Mouse (Mus musculus) frontal cortex, adult (tissue): ENCODE results near the gene Hyal2.
A peak's percentile ranks its signal among the peaks of the same experiment; 100 is the strongest.

ENCODE experiments used
- ATAC-seq: cut with Nextera tagmentation; 2 replicates; pipeline ENCODE4 v1.9.2; 2017; ENCODE audit warnings: mild to moderate bottlenecking, moderate library complexity, mixed read lengths; ENCODE audit not compliant: low TSS enrichment

Gene Hyal2

DNA sequence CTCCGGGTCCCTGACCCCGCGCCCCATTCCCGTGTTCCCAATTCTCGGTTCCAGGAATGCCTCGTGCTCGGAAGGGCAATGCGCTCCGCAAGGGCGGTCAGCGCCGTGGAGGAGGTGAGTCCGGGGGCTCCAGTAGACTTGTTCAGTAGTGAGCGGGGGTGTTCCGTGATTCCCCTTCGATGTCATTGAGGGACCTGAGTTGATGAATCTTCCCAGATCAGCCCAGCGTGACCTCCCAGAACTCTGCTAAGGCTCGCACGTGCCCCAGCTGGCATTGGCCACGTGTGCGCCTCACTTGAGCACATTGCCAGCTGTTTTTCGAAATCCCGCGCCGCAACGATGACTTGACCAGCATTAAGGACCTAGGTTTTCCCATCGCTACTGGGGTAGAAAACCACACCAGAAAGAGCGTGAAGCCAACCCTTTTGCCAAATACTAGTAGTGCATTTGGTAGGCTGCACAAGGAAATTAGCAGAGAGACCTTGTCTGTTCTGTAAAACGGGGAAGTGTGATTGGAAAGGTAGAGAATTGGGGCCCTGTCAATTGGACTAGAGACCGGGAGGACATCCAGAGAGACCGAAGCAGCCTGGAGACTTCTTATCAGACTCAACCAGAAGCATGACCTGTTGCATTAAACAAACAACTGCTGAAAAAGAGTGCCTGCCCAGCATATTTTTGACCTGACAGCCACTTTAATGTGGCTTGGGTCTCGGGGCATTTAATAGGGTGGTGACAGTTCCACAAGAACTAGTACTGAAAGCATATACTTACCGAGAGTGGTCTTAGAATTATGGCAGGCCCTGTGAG is 20.3 kb downstream of the Hyal2 start:
- ATAC-seq: peak; percentile 13; the same call in 1 of the 2 replicates

DNA sequence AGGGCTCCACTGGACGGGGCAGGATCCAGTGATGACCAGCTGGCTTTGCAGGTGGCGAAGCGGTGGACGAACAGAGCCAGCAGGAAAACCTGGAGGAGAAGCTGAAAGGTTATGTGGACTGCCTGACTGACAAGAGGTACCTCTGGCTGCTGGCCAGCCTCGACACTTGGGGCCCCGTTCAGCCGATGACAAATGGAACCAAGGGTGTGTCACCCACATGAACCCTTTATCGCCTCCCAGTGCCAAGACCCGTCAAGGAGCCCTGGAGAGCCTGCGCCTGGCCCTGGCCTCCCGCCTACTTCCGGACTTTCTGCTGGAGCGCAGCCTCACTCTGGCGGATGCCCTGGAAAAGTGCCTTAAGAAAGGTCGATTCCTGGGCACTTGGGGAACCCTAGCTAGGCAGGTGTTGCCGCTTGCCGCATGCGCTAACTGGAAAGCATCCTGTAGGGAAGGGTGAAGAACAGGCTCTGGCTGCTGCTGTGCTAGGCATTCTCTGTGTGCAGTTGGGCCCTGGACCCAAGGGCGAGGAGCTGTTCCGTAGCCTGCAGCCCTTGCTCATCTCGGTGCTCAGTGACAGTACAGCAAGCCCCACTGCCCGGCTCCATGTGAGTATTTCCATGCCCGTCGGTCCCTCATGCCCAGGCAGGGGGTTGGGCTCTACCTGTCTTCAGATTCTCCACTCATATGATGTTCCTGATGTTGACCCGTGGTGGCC is 22.5 kb downstream of the Hyal2 start:
- ATAC-seq: no peak

DNA sequence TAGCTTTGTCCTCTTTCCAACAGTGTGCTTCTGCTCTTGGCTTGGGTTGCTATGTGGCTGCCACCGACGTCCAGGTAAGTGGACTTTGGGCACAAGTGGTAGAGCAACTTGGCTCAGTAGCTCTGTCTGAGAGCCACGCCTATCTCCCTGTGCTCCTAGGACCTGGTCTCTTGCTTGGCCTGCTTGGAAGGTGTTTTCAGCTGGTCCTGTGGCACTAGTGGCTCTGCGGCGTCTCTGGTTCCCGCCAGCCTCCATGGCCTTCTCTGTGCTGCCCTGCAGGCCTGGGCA is 23.0 kb downstream of the Hyal2 start:
- ATAC-seq: no peak

DNA sequence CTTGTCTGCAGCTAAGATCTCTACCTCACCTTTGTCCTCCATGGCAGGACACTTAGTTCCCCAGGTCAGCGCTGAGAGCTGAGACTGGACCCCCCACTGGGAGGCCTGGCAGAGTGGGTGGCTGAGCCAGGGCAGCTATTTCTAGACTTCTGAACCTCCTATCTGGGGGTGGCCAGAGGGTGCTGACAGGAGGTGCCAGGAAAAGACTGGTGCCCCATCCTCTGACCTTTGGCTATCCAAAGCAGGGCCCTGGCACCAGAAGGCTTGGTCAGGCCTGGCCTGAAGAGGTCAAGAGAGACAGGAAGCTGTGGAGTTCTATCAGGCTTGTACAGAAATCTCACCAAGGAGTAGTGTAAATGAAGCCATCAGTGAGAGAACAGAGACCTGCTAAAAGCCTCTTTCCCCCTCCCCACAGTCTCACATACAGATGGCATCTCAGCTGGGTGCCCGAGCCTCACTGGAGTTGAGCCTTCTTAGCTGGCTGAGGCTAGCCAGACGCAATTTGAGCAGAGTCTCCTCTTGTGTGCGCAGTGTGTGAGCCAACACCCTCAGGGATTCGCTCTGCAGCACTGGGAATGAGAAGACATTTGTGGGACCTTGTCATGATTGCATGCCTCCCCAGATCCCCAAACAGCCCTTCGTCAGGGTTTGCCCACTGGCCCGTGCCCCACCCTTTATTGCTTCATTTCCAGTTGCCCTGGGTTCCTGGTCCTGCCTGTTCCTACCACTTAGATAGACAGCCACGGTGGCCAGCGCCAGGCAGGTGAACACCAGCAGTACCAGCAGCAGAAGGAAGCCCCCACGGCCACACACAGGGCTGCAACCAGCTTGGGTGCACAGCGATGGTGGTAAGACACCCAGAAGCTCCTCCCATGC is 25.6 kb downstream of the Hyal2 start:
- no peak for ATAC-seq

DNA sequence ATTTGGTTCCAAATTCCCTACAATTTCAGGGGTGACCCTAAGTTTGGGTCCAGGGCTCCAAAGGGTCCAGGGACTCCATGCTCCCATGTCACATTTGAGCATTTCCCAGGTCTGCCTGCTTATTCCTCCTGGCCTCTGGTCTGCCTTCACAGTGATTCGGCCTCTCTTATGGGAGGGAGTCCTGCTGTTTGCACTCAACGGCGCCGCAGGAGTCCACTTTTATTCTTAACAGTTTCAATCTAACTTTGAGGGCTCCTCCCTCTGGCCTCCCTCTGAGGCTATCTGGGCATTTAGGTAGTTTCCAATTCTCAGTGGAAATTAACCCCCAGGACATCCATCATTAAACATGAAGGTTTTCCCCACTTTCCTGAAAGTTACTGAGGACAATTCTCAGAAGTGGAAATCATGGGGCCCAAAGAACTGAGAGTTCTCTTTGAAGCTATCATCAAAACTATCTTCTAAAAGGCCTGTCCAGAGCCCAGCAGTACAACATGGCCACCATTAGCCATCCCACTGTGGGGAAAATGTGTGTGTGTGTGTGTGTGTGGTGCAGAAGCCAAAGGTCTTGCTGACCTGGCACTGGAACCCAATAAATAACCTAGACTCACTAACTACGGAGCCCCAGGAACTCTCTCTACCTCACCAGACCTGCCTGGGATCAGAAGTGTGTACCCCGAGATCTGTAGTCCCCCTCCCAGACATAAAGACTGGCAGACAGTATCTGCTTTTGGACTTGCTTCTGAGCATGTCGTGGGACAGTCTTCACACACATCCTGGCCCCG is 26.7 kb downstream of the Hyal2 start:
- no peak for ATAC-seq

DNA sequence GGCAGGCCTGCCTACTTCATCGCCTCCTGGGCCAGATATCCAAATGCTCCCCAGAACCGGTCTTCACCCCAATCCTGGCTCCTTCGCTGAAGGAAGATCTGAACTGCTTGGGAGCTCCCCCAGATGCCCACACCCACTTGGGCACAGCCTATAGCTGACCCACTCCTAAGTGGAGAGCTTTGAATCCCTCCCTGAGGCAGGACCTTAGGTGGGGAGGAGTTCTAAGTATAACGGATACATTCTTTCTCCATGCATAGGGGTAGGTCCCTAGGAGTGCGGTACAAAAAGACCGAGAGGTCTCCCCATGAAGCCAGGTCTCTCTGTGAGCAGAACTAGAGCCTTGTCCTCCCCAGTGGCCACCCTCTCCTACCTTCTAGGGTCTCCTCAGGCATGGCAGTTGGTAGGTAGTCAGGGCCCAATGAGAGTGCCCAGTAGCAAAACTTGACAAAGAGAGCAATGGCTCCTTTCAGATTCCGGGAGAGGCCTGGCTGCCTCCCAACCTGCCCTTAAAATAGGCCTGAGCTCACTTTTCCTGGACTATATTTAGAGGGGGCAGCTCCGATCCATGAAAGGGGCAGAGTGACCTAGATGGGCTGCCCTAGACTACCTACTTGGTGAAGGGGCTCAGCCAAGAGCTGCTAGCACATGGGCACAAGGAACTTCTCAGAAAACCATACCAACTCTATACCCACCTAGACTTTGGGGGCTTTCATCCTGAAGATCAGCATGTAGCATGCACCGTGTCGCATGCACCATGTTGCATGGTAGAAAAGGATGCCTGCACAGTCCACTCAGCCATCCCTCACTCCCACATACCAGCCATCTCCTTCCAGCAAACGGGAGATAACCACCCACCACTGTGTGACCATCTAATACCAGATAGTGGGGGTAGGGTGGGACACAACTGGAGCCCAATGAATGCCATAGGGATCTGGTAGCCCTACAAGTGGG is 29.1 kb downstream of the Hyal2 start:
- ATAC-seq: no peak

DNA sequence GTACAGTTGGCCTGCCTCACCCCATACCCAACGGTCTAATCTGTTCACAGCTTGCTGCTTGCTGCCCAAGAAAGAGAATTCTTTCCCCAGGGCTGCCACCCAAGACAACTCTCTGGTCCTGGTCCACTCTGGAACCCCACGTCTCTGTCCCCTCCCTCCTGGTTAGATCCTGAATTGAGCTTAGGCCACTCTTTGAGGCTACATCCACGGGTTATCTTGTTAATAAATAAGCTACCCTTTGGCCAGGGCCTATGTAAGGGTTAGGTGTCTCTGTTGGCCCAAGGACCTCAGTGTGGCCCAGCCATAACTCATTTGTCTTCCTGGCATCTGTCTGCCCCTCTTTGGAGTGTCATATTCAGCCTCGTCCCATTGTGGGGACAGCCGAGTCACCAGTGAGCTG is 30.6 kb downstream of the Hyal2 start:
- ATAC-seq: no peak

DNA sequence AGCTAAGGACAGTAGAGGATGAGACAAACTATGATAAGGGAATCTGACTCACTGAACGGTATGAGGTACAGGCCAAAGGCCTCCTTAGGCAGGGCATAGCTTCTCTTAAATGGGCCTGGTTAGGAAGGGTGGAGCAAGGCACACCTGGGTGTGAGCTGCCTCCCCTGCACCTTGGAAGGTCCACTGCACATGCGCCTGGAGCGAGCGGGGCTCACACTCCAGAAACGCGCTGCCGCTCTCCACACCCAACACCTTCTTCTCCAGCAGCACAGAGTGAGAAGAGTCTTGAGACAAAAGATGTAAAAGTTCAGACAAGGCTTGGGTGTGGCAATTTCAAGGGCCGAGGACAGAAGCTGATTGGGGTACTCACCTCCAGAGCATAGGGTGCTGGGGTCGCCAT is 31.7 kb downstream of the Hyal2 start:
- ATAC-seq: no peak

DNA sequence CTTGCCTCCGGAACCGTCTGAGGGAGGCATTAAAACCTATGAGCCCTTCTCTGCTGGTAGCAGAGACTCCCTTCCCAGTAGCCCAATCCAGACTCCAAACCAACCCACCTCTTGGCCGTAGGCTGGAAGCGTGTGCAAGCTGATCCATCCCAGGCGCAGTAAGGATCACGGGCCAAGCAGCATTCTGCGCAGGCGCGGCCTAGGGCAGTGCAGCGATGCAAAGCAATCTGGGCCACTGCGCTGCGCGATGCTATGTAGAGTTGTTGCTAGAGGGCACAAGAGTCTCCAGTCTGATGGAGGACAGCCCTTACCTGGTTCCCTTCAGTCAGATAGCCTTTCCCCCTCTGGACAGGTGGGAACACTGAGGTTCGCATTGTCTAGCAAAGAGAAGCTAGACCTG is 32.1 kb downstream of the Hyal2 start:
- ATAC-seq: no peak

DNA sequence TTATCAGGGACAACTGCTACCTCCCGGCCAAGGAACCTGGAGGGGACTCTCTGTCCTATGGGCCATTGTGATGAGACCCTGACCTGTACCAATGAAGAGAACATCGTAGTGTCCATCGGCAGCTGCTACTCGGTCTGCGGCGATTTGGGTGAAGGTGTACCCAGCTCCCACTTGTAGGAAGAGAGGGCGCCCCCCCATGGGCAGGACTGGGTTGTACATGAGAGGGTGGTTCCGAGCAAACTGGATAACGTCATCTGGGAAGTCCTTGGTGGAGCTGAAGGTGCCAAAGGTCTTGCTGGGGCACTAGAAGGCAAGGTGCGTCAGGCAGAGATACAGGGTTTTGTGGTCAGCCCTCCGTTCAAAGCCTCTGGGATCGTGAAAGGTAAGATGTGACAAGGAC is 33.0 kb downstream of the Hyal2 start:
- no peak for ATAC-seq

DNA sequence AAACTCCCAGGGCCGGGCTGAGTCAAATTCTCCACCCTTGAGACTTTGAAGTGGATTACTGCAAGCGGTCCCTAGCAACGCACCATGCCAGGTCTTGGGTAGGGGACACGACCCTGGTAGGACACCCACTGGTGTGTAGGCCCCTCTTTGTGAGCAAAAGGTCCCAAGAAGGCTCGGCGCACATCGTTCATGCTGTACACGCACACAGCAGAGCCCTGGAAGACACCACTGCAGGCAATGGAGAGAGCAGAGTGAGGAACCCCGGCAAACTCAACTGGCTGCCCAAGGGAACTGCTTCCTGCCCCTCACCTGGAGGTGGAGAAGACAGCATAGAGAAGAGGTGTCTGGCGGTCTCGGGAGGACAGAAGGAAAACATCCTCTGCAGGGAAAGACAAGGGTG is 33.5 kb downstream of the Hyal2 start:
- no peak for ATAC-seq

DNA sequence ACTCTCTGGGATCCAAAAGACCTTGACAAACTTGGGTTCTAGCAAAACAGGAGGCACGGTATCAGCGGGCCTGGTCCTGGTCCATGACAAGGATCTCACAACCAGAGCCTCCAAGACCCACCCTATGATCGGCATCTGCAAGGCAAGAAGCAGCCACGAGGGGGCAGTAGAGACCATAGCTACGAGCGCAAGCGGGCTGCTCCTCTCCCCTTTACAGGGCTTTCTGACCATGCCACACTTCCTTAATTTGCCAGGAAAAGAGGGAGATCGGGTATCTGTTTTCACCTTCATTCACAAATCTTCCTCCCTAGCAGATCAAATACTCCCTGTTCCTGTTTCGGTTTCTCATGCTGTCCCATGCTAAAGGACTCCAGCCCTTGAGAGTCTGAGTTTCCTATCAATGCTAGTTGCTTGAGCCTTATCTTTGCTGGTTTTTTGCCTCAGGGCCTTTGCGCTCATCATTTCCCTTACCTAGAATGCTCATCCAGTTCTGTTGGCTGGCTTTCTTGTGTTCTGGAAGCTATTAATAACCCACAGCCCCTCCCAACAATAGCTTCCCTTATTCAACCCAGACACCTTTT is 34.4 kb downstream of the Hyal2 start:
- ATAC-seq: peak; percentile 78

DNA sequence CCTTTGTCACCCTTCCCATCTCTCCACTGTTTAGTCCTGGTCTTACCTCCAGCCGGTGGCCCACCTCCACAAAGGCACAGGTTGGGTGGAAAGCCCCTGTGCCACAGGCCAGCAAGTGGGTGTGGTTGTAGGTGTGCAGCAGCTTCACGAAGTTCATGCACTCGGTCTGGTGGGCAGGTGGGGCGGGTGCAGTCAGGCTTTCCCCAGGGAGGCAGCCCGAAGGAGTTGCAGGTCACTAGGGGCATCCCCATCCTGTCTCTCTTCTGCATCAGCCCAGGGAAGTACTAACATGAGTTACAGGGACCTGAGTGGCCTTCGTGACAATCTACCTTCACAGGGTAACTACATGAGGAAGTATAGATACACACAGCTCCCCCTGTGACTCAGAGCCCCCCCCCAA is 35.5 kb downstream of the Hyal2 start:
- ATAC-seq: no peak

DNA sequence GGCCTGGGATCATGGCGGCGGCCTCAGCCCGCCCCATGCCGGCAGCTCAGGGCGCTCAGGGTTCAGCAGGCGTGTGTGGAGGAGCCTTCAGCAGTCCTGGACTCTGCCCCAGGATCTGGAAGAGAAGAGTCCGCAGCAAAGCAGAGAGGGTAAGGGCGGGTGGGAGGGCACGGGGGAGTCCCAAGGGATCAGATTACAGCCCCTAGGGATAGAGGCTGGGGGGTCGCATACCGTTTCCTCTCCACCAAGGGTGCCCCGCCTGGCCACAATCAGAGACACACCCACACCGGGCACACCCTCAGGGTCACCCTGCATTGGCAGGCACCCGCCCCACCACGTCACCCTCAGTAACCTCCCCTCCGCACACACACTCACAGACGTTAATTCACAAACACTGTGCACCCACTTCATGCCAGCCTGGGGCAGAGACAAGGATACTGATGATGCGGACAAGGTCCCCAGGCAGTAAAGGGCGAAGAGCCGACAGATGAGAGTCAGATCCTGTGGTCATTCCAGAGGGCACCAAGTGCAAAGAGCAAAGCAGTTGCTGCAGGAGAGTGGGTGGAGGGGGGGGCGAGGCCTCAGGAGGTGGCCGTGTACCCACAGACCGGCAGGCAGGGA is 37.4 kb downstream of the Hyal2 start:
- no peak for ATAC-seq

DNA sequence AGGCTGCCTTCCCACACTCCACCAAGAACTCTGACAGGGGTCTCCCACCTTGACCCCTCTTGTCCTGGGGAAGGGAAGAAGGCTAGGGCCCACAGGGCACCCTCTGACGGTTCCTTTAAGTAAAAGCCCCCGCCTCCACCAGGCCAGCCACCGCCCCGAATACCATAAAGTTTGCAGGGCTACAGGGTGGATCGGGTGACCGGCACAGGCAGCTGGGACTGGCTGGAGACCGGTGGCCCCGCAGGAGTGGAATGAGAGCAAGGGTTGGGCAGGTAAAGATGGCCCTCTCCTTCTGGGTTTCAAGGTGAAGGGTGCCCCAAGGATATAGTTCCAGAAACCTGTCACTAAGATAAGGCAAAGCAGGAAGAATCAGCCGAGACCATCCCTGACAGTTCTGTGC is 38.8 kb downstream of the Hyal2 start:
- no peak for ATAC-seq

DNA sequence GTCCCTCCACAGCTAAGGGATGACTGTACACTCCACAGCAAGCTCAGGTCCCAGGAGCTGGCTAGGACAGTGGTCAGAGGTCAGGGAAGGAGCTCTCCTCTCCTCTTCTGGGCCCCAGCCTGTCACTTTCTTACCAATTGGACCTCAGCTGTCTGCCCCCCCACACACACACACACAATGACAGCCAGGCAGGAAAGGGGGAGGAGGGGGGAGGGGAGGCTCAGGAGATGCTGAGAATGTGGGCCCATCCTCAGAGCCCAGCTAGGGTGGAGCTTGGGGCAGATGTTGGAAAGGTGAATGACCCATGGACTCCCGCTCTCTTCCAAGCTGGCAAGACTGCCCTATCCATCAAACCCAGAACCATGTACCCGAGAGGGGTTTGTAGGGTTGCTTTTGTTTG is 39.3 kb downstream of the Hyal2 start:
- no peak for ATAC-seq

DNA sequence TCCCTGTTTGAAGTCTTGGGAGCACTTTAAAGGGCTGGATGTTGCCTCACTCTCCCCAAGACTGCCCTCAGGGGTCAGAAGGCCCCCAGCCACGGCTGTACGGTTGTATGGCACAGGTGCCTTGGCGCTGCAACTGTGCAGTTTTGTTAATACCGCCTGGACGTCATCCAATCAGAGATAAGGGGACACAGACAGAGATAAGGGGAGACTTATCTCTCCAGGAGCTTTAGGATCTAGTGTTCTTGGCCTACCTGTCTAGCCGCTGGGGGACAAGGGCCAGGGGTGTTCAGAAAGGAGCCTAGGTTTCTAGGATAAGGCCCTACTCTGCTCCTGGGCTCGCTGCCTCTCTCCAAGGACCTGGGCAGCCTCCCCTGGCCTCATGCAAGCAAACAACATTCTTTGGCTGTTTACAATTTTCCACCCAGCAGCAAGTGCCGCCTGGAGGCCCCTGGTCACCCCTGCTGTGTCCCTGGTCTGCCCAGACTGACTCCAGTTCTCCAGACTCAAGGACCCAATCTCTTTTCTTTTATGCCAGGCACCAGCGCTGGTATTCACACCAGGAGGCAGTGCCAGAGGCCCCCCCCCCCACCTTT is 40.0 kb downstream of the Hyal2 start:
- ATAC-seq: no peak

DNA sequence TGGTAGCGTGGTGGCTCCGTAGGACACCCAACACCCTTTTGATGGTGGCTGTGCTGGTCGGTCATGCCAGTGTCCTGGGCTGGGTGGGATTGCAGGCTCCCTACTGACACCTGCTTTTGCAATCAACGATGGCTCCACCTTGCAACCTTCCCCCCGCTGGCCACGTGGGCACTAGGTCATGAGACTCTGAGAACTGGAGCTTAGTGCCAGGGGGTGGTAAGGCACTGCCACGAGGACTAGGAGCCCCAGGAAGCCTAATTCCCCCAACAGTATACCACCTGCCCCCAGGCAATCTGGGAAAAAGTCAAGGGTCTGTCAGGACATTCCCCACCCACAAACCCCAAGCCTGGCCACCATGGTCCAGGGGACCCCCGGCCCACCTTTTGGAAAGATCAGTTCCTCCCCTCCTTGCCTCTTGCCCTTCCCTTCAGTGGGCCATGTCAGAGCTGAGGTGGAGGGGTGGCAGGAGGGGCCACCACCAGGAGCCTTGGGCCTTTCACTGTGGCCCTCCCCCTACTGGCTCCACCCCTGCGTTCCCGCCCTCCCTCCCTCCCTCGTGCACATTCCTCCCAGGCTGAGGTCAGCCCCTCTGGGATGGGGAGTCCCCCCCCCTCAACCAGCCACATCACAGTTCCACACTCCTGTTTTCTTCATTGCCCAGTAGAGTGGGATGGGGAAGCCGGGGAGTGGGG is 41.1 kb downstream of the Hyal2 start, which contains the start of gene Sema3b:
TSS of gene Sema3b (minus strand) at position 489 of the 692 bp plus-strand sequence.
- ATAC-seq: no peak

DNA sequence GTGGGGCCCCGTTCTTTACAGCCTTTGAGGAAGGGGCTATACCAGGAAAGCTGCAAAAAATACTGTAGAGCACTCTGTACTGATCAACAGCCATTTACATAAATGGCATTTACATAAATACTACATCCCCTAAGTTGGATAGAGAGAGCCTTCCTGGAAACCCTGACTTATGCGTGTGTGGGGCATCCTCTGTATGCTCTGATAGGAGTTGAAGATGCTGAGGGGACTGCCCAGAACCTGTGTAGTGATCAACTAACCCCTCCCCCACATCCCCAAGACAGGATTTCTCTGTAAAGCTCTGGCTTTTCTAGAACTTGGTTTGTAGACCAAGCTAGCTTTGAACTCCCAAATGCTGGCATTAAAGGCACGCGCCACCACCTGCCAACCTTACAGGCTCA is 41.7 kb downstream of the Hyal2 start:
- ATAC-seq: no peak
